Mouse (Mus musculus) 416B (cell line): ENCODE data around the gene Zbtb46.

Source experiments
- DNase-seq: peaks from one replicate; pipeline ENCODE4 v3.0.0; 2011; ENCODE audit warnings: low read depth

Gene Zbtb46

GRCm38 (mm10) chr2:181401497-181401896 lies 57.7 kb downstream of the Zbtb46 start:
- no peak for DNase-seq

- DNase-seq: no peak
Observed at GRCm38 (mm10) chr2:181397207-181397761, 61.9 kb downstream of the Zbtb46 start.

- no peak for DNase-seq
Observed at GRCm38 (mm10) chr2:181394086-181394485, 65.1 kb downstream of the Zbtb46 start.

GRCm38 (mm10) chr2:181392600-181393213 lies 66.5 kb downstream of the Zbtb46 start:
- peak; percentile 84 for DNase-seq

- DNase-seq: no peak
Observed at GRCm38 (mm10) chr2:181391541-181391940, 67.7 kb downstream of the Zbtb46 start.

- no peak for DNase-seq
Observed at GRCm38 (mm10) chr2:181391022-181391421, 68.2 kb downstream of the Zbtb46 start.

- no peak for DNase-seq
Observed at GRCm38 (mm10) chr2:181390136-181390870, 68.9 kb downstream of the Zbtb46 start.

- no peak for DNase-seq
Observed at GRCm38 (mm10) chr2:181386663-181387210, 72.5 kb downstream of the Zbtb46 start.

GRCm38 (mm10) chr2:181385885-181386284 lies 73.3 kb downstream of the Zbtb46 start:
- no peak for DNase-seq

- DNase-seq: no peak
Observed at GRCm38 (mm10) chr2:181384919-181385391, 74.3 kb downstream of the Zbtb46 start.

- no peak for DNase-seq
Observed at GRCm38 (mm10) chr2:181384463-181384862, 74.8 kb downstream of the Zbtb46 start.

GRCm38 (mm10) chr2:181381631-181382306 lies 77.5 kb downstream of the Zbtb46 start:
- no peak for DNase-seq

- DNase-seq: no peak
Observed at GRCm38 (mm10) chr2:181381107-181381506, 78.1 kb downstream of the Zbtb46 start.

GRCm38 (mm10) chr2:181380251-181380650 lies 79.0 kb downstream of the Zbtb46 start:
- DNase-seq: no peak

- DNase-seq: no peak
Observed at GRCm38 (mm10) chr2:181379778-181380177, 79.4 kb downstream of the Zbtb46 start, which contains the start of gene Lime1. TSS of gene Lime1 (plus strand) at chr2:181380078.

GRCm38 (mm10) chr2:181378701-181379100 lies 80.5 kb downstream of the Zbtb46 start:
- DNase-seq: peak; percentile 31

- peak; percentile 91 for DNase-seq
Observed at GRCm38 (mm10) chr2:181377230-181377629, 82.0 kb downstream of the Zbtb46 start.

GRCm38 (mm10) chr2:181375787-181376186 lies 83.4 kb downstream of the Zbtb46 start:
- DNase-seq: peak; percentile 72

- DNase-seq: peak; percentile 51
Observed at GRCm38 (mm10) chr2:181370001-181370400, 89.2 kb downstream of the Zbtb46 start.

GRCm38 (mm10) chr2:181365655-181366075 lies 93.6 kb downstream of the Zbtb46 start:
- no peak for DNase-seq

GRCm38 (mm10) chr2:181364860-181365596 lies 94.2 kb downstream of the Zbtb46 start, which contains the start of the genes Zgpat and Arfrp1:
TSS of gene Zgpat (plus strand) at chr2:181364928.
TSS of gene Arfrp1 (minus strand) at chr2:181365404.
- DNase-seq: peak; percentile 93
